Mouse (Mus musculus) CH12.LX (cell line): ENCODE results near the gene Alas2. TPM values are rescaled to one million over a fixed set of nuclear protein-coding genes. Genes with fewer than 3 reads are reported as not detected.

Experiments used
- DNase-seq: peaks from one replicate; pipeline ENCODE4 v3.0.0-alpha.2; 2013; ENCODE audit errors: extremely low read depth
- H3K27ac ChIP-seq: 2 replicates; pipeline ENCODE4 v1.5.1; 2012; ENCODE audit warnings: low read depth, mild to moderate bottlenecking, control low read depth, moderate library complexity; ENCODE audit not compliant: insufficient read depth
- H3K27me3 ChIP-seq: replicated peaks from 2 replicates; pipeline ENCODE3; 2012; ENCODE audit warnings: inconsistent platforms
- H3K36me3 ChIP-seq, 2 experiments: replicated peaks in 1 of 2; 2 replicates each; pipeline versions ENCODE3 to v1.6.1; 2012; ENCODE audit warnings: inconsistent platforms in 1 of 2, low read length in 1 of 2, mild to moderate bottlenecking in 1 of 2, mixed read lengths in 1 of 2, moderate library complexity in 1 of 2; ENCODE audit not compliant: control insufficient read depth in 1 of 2, insufficient read depth in 1 of 2
- H3K4me1 ChIP-seq, 2 experiments: 2 replicates each; pipeline ENCODE4 v1.6.1; 2012; ENCODE audit warnings: inconsistent platforms in 1 of 2, moderate library complexity in 1 of 2; ENCODE audit not compliant: insufficient read depth in 2 of 2, control insufficient read depth in 1 of 2
- H3K4me2 ChIP-seq: 2 replicates; pipeline ENCODE4 v1.6.1; 2012; ENCODE audit warnings: low read depth, mild to moderate bottlenecking, control low read depth; ENCODE audit not compliant: poor library complexity, insufficient read depth, severe bottlenecking
- H3K4me3 ChIP-seq, 3 experiments: fragments of 150-350 bp in 1 of 3; sonication (generic) in 1 of 3; replicated peaks in 1 of 3; 2 replicates each; pipeline versions ENCODE3 to v1.5.1; 2011 to 2012; ENCODE audit warnings: low read depth in 2 of 3, low read length in 2 of 3, mild to moderate bottlenecking in 2 of 3, moderate library complexity in 2 of 3, control low read depth in 1 of 3, improper control_type of control experiment in 1 of 3, inconsistent platforms in 1 of 3, mixed read lengths in 1 of 3; ENCODE audit not compliant: poor library complexity in 1 of 3
- H3K79me2 ChIP-seq: replicated peaks from 2 replicates; pipeline ENCODE4 v1.6.1; 2012; ENCODE audit warnings: mild to moderate bottlenecking, moderate library complexity; ENCODE audit not compliant: control insufficient read depth, poor library complexity, insufficient read depth, severe bottlenecking; ENCODE audit errors: extremely low read depth
- H3K9ac ChIP-seq: 2 replicates; pipeline ENCODE4 v1.6.1; 2012; ENCODE audit warnings: low read depth, mild to moderate bottlenecking, control low read depth, moderate library complexity; ENCODE audit not compliant: insufficient read depth
- H3K9me3 ChIP-seq: replicated peaks from 2 replicates; pipeline ENCODE3; 2012; ENCODE audit warnings: low read length, inconsistent platforms, mixed read lengths
- BHLHE40 ChIP-seq: IDR thresholded peaks from 2 replicates; pipeline ENCODE4 v1.6.1; 2011; ENCODE audit warnings: mild to moderate bottlenecking, low read depth, low read length, improper control_type of control experiment
- E2F4 ChIP-seq: IDR thresholded peaks from 2 replicates; pipeline ENCODE4 v1.6.1; 2011; ENCODE audit warnings: low read depth, low read length, improper control_type of control experiment; ENCODE audit not compliant: insufficient replicate concordance
- EP300 ChIP-seq: IDR thresholded peaks from 2 replicates; pipeline ENCODE4 v1.6.1; 2011; ENCODE audit warnings: low read length, improper control_type of control experiment
- ETS1 ChIP-seq: conservative IDR thresholded peaks from 2 replicates; pipeline ENCODE4 v1.6.1; 2012; ENCODE audit warnings: low read depth, mild to moderate bottlenecking, inconsistent platforms, low read length, improper control_type of control experiment, moderate library complexity
- GABPA ChIP-seq: IDR thresholded peaks from 2 replicates; pipeline ENCODE4 v1.6.1; 2012; ENCODE audit warnings: low read depth, low read length, improper control_type of control experiment, inconsistent platforms; ENCODE audit not compliant: insufficient replicate concordance
- IRF4 ChIP-seq: IDR thresholded peaks from 2 replicates; pipeline ENCODE4 v1.6.1; 2014; ENCODE audit warnings: low read depth, mild to moderate bottlenecking, inconsistent platforms, low read length, improper control_type of control experiment
- KAT2A ChIP-seq: IDR thresholded peaks from 2 replicates; pipeline ENCODE4 v1.6.1; 2012; ENCODE audit warnings: low read length, improper control_type of control experiment, inconsistent platforms; ENCODE audit not compliant: insufficient replicate concordance
- MAFK ChIP-seq: IDR thresholded peaks from 2 replicates; pipeline ENCODE4 v1.6.1; 2011; ENCODE audit warnings: low read length, improper control_type of control experiment; ENCODE audit not compliant: insufficient replicate concordance
- MYC ChIP-seq: IDR thresholded peaks from 2 replicates; pipeline ENCODE4 v1.6.1; 2011; ENCODE audit warnings: low read depth, mild to moderate bottlenecking, improper control_type of control experiment, low read length
- NELFE ChIP-seq: IDR thresholded peaks from 2 replicates; pipeline ENCODE4 v1.6.1; 2011; ENCODE audit warnings: low read depth, low read length, improper control_type of control experiment
- NRF1 ChIP-seq: IDR thresholded peaks from 2 replicates; pipeline ENCODE4 v1.6.1; 2014; ENCODE audit warnings: low read depth, mild to moderate bottlenecking, inconsistent platforms, low read length, improper control_type of control experiment, moderate library complexity
- PAX5 ChIP-seq: IDR thresholded peaks from 2 replicates; pipeline ENCODE4 v1.6.1; 2012; ENCODE audit warnings: low read length, inconsistent platforms, mixed read lengths
- RAD21 ChIP-seq: IDR thresholded peaks from 2 replicates; pipeline ENCODE4 v1.6.1; 2011; ENCODE audit warnings: low read depth, mild to moderate bottlenecking, low read length, improper control_type of control experiment, moderate library complexity
- SMC3 ChIP-seq: IDR thresholded peaks from 2 replicates; pipeline ENCODE4 v1.6.1; 2011; ENCODE audit warnings: low read depth, low read length, improper control_type of control experiment
- TBP ChIP-seq: conservative IDR thresholded peaks from 2 replicates; pipeline ENCODE4 v1.6.1; 2011; ENCODE audit warnings: low read depth, low read length, improper control_type of control experiment
- TCF12 ChIP-seq: IDR thresholded peaks from 2 replicates; pipeline ENCODE4 v1.6.1; 2014; ENCODE audit warnings: low read depth, mild to moderate bottlenecking, inconsistent platforms, low read length, improper control_type of control experiment
- ZKSCAN1 ChIP-seq: IDR thresholded peaks from 2 replicates; pipeline ENCODE4 v1.6.1; 2012; ENCODE audit warnings: low read depth, inconsistent platforms, low read length, improper control_type of control experiment, borderline replicate concordance
- ZMIZ1 ChIP-seq: IDR thresholded peaks from 2 replicates; pipeline ENCODE4 v1.6.1; 2012; ENCODE audit warnings: low read depth, mild to moderate bottlenecking, inconsistent platforms, low read length, improper control_type of control experiment
- ZNF384 ChIP-seq: IDR thresholded peaks from 2 replicates; pipeline ENCODE4 v1.6.1; 2012; ENCODE audit warnings: low read depth, low read length, improper control_type of control experiment, inconsistent platforms
- dilution Hi-C: fragments of 300-500 bp; cut with MboI; formaldehyde crosslinking; loops from 2 replicates; pipeline ENCODE4 v1.14.3; 2020; ENCODE audit warnings: low sequenced_read_pairs; ENCODE audit not compliant: extremely low pct_unique_long_range_greater_than_20kb, extremely low pct_ligation_motif_present
- in situ Hi-C: fragments of 300-500 bp; cut with MboI; formaldehyde crosslinking; loops from 3 replicates; pipeline ENCODE4 v1.14.3; 2019; ENCODE audit warnings: low sequenced_read_pairs, low pct_ligation_motif_present, low pct_unique_long_range_greater_than_20kb, mixed read lengths
- polyA plus RNA-seq: library from polyadenylated mRNA; unstranded; fragments of >175 nt; gene quantifications from 2 replicates; pipeline ENCODE4 v1.2.1, GENCODE M21; 2012; ENCODE audit warnings: low read depth; ENCODE audit not compliant: insufficient read length
- total RNA-seq, 2 experiments: library from RNA; depleted of rRNA; stranded (reverse); fragments of 300-350 nt in 1 of 2; fragments of >200 nt in 1 of 2; gene quantifications; 2 replicates each; pipeline ENCODE4 v1.2.3; 2012 to 2014

The Alas2 gene
- total and polyA plus RNA-seq, 3 experiments = 0.16 to 0.30 TPM; not detected in 1

DNA sequence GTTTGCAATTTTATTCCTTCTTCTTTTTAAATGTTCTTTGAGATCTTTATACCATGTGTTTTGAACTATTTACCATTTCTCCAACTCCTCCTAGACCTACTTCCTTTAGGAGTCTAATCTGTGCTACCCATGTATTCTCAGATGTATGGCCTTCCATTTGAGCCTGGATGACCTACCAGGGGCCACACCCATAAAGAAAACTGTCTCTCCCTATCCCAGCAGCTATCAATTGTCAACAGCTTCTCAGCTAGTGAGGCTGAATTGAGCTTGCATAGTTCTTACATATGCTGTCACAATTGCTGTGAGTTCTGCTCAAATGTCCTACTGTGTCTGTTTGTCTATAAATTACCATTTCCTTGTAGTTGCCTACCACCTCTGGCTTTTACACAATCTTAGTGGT, 31.2 kb upstream of the Alas2 start:
- no peak for DNase-seq
- no peaks in the 10 kb centered on the region for H3K27me3 ChIP-seq
- no peak overlapping the region for H3K4me3 ChIP-seq
- no peaks in the 10 kb centered on the region for H3K4me1 ChIP-seq
- no peak for TF ChIP-seq ZKSCAN1
- TF ChIP-seq BHLHE40 = no peak
- no peak for TF ChIP-seq TCF12
- no peak for TF ChIP-seq TBP
- TF ChIP-seq MYC = no peak
- TF ChIP-seq SMC3 = no peak
- no peak for TF ChIP-seq GABPA
- TF ChIP-seq PAX5 = no peak
- no peak for TF ChIP-seq ETS1
- TF ChIP-seq MAFK = no peak
- no peak for TF ChIP-seq E2F4
- no peak for TF ChIP-seq NELFE
- TF ChIP-seq IRF4 = no peak
- in situ Hi-C loops = no loop called here
- H3K9ac ChIP-seq = no peak overlapping the region
- H3K79me2 ChIP-seq = no peaks in the 10 kb centered on the region
- no peak overlapping the region for H3K27ac ChIP-seq
- H3K4me2 ChIP-seq = no peak overlapping the region
- H3K9me3 ChIP-seq = no peaks in the 10 kb centered on the region
- dilution Hi-C loops = no loop called here
- peaks cover 0 to 2% of the 10 kb centered on the region in 2 experiments for H3K36me3 ChIP-seq

DNA sequence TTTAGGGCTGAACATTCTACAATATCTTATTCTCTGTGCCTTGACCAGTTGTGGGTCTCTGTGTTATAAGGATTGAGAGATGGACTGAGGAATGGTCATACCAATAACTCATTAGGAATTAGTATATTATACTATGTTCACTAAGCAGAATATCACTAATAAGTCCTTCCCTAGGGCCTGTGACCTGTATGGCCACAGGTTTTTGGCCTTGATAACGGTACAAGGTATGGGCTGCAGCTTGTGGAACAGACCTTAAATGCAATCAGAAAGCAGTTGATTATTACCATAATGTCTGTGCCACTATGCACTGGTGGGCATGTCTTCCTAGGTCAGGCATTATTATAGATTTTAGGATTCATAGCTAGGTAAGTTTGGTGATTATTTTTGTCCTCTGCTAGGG, 30.7 kb upstream of the Alas2 start:
- no peaks in the 10 kb centered on the region for H3K9me3 ChIP-seq
- no peak overlapping the region for H3K9ac ChIP-seq
- no peaks in the 10 kb centered on the region for H3K27me3 ChIP-seq
- H3K4me2 ChIP-seq = no peak overlapping the region
- peaks cover 0 to 2% of the 10 kb centered on the region in 2 experiments for H3K36me3 ChIP-seq
- TF ChIP-seq ZMIZ1 (no peak), ZNF384 (no peak), TBP (no peak), MAFK (no peak), BHLHE40 (no peak), NRF1 (no peak), TCF12 (no peak), MYC (no peak), ETS1 (no peak), PAX5 (no peak), KAT2A (no peak), RAD21 (no peak), EP300 (no peak)
- no peak overlapping the region for H3K27ac ChIP-seq
- no peak overlapping the region for H3K4me3 ChIP-seq
- no peaks in the 10 kb centered on the region for H3K4me1 ChIP-seq
- in situ Hi-C loops (no loop called here), dilution Hi-C loops (no loop called here)
- DNase-seq = no peak
- H3K79me2 ChIP-seq = no peaks in the 10 kb centered on the region
